ENCODE assay signal across 8 mouse cellular contexts in the genomic region with DNA sequence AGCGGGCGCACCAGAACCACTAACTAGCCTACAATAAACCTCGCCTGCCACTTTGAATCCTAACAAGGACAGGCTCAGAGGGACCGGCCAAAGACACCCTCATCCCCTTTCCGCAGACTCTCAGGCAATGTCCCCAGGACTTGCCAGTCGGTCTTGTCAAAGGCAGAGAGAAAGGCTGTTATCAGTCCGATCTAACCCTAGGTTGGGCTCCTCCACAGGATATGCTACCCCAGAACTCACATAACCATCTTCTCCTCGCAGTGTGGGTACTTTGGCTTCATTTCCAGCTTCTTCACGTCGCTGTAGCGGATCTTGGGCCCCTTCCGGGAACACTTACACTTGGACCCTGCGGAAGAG. TPM values are rescaled to one million over a fixed set of nuclear protein-coding genes. Genes with fewer than 3 reads are reported as not detected.
A peak's percentile ranks its signal among the peaks of the same experiment; 100 is the strongest.
DNase-seq lines count a peak whose midpoint lies in the region; ATAC-seq and TF ChIP-seq lines count a peak whose summit lies in the region.

No protein-coding gene starts in this region.

- H3K4me2 ChIP-seq in lung, postnatal 0 days (replicated peaks; ENCODE audit: low read depth, low read length): peak overlapping the region; percentile 60
- peak overlapping the region; percentile 38 for H3K4me2 ChIP-seq in liver, embryonic 13.5 days

- 0 out of 2 replicates have a peak overlapping the region, but pooled peaks have one; percentile 28 for H3K27ac ChIP-seq in cerebellum, adult 2 months (ENCODE audit: insufficient read depth, low read length)
- no peak overlapping the region for H3K27ac ChIP-seq in lung, postnatal 0 days (ENCODE audit: low read length)
- H3K27ac ChIP-seq in liver, embryonic 13.5 days: no peak overlapping the region

- no peak for TF ChIP-seq POLR2A in cerebellum, adult 2 months (IDR thresholded peaks at IDR 0.05; ENCODE audit: borderline replicate concordance, insufficient read depth, low read length)

- no peak for ATAC-seq in lung, postnatal 0 days
- ATAC-seq in liver, embryonic 13.5 days (ENCODE audit: low read depth): no peak

- no peak overlapping the region for H3K9ac ChIP-seq in lung, postnatal 0 days (replicated peaks; ENCODE audit: low read depth)
- H3K9ac ChIP-seq in liver, embryonic 13.5 days: no peak overlapping the region

- no peak for DNase-seq in cerebellum, adult 2 months
- DNase-seq in cerebellum, postnatal 36 days: no peak
- no peak for DNase-seq in lung, postnatal 0 days (ENCODE audit: low spot score)
- no peak for DNase-seq in lung, postnatal 36 days
- no peak for DNase-seq in liver, embryonic 13.5 days
- DNase-seq in urinary bladder, postnatal 10 days (ENCODE audit: low spot score): no peak
- DNase-seq in right cerebral cortex, postnatal 36 days (ENCODE audit: low spot score in 2 of 2): no peak
- no peak for DNase-seq in gastrocnemius, postnatal 25 days

- no peak for TF ChIP-seq EP300 in lung, postnatal 0 days (IDR thresholded peaks at IDR 0.05)

- peak overlapping the region; percentile 22 for H3K4me3 ChIP-seq in cerebellum, adult 2 months (replicated peaks; ENCODE audit: insufficient read depth, low read depth, low read length)
- peak overlapping the region; percentile 36 for H3K4me3 ChIP-seq in lung, postnatal 0 days (ENCODE audit: low read depth, low read length)
- 0 out of 2 replicates have a peak overlapping the region, but pooled peaks have one; percentile 29 for H3K4me3 ChIP-seq in liver, embryonic 13.5 days (replicated peaks)

- 9% methylated on average over 13 of the region's 13 CpGs for WGBS in cerebellum, adult 2 months
- WGBS in lung, postnatal 0 days: 5% methylated on average over 13 of the region's 13 CpGs
- WGBS in liver, embryonic 13.5 days (ENCODE audit: insufficient replicate concordance): 6% methylated on average over 13 of the region's 13 CpGs

- no peaks in the 10 kb centered on the region for H3K9me3 ChIP-seq in lung, postnatal 0 days (ENCODE audit: low read length)
- H3K9me3 ChIP-seq in liver, embryonic 13.5 days (replicated peaks): no peaks in the 10 kb centered on the region

- no peaks in the 10 kb centered on the region; the same call in 1 of the 2 replicates for H3K27me3 ChIP-seq in cerebellum, adult 2 months (ENCODE audit: control insufficient read depth, insufficient read depth, low read length)
- H3K27me3 ChIP-seq in lung, postnatal 0 days (replicated peaks; ENCODE audit: insufficient read depth, low read length): peaks cover 53% of the 10 kb centered on the region
- peaks cover 74% of the 10 kb centered on the region for H3K27me3 ChIP-seq in liver, embryonic 13.5 days

- TF ChIP-seq CTCF in cerebellum, adult 2 months (IDR thresholded peaks at IDR 0.05; ENCODE audit: borderline replicate concordance, insufficient read depth, low read depth, low read length): no peak
- no peak for TF ChIP-seq CTCF in lung, postnatal 0 days (IDR thresholded peaks at IDR 0.05)

- H3K36me3 ChIP-seq in lung, postnatal 0 days (ENCODE audit: insufficient read depth, low read length): no peaks in the 10 kb centered on the region
- H3K36me3 ChIP-seq in liver, embryonic 13.5 days: no peaks in the 10 kb centered on the region

- peaks cover 3% of the 10 kb centered on the region; the same call in 1 of the 2 replicates for H3K4me1 ChIP-seq in cerebellum, adult 2 months (ENCODE audit: control insufficient read depth, insufficient read depth, low read length)
- H3K4me1 ChIP-seq in lung, postnatal 0 days (ENCODE audit: insufficient read depth, low read depth, low read length): peaks cover 3% of the 10 kb centered on the region; the same call in 1 of the 2 replicates
- no peaks in the 10 kb centered on the region for H3K4me1 ChIP-seq in liver, embryonic 13.5 days (replicated peaks)

RNA-seq across cellular contexts. Expression of a gene that starts 0.8 kb away (rescaled TPM):
- 65.0 and 78.2 TPM in 2 replicates for polyA plus RNA-seq in cerebellum, adult 2 months (2012; rRNA removed)
- polyA plus RNA-seq in lung, postnatal 0 days (2015; fragmentation: Nextera tagmentation; extraction: Ambion mirVana): 11.2 and 12.8 TPM in 2 replicates
- polyA plus RNA-seq in liver, embryonic 13.5 days (2015; fragmentation: Nextera tagmentation; extraction: Ambion mirVana): 0.39 and 0.95 TPM in 2 replicates
- total RNA-seq in gastrocnemius, postnatal 25 days (2021): 10 to 100 TPM; 18.8 to 34.8 TPM

RNA-seq across cellular contexts. Expression of a gene that starts 43.6 kb away (rescaled TPM):
- polyA plus RNA-seq in cerebellum, adult 2 months (2012; rRNA removed): not detected in 2 replicates
- not detected in 2 replicates for polyA plus RNA-seq in lung, postnatal 0 days (2015; fragmentation: Nextera tagmentation; extraction: Ambion mirVana)
- not detected in 2 replicates for polyA plus RNA-seq in liver, embryonic 13.5 days (2015; fragmentation: Nextera tagmentation; extraction: Ambion mirVana)
- not detected for total RNA-seq in gastrocnemius, postnatal 25 days (2021)
